Mouse (Mus musculus): Measurements from ENCODE around the gene Sept12.

Gene Sept12

DNA sequence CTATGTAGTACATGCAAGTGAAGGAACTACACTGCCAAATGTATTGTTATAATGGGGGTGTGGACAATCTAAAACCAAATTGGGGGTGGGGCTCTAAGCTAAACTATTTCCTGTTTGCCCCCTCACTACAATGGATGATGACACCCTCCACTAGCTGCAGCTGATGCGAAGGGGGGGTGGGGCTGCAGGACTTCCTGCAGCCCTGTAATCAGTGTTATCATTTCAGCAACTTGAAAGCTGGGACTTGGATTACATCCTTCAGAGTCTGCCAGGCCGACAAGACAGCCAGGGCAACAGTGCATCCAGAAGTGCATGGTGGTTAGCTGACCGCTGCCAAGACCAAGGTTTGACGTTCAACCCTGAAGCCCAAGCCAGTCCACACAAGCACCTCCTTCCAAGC, 26.0 kb downstream of the Sept12 start:
- DNase-seq: no peak

DNA sequence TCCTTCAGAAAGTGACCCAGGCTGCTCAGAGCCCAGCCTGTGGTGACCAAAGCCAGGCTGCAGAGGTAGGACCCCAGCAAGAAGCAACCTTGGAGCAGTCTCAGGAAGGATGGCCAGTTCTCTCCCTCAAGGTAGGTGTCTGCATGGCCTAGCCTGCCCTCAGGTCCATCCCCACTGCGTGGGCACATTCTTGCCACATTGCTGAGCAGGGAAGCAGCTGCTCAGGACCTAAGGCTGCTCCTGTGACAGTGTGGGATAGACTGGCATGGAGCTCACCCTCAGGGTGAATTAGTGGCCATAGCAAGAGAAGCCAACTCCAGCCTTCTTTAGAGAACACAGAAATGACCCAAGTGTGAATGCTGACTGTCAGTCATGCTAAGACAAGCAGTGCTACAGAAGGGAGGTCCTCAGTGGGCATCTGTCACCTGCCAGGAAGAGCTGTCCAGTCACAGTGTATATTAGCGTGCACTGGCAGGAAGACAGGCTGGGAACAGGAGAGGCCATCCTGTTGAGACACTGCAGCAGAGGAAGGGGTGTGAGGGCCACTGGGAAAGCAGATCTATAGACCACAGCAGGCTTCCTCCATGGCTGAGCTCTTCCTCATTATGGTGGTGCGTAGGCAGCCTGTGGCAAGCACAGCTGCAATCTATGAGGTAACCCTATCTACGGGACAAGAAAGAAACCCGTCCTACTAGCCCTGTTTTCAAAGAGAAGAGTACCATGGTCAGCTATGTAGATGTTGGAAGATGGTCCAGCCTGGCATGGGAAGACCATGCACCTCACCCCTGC, 28.4 kb downstream of the Sept12 start:
- peak; percentile 9 for DNase-seq

DNA sequence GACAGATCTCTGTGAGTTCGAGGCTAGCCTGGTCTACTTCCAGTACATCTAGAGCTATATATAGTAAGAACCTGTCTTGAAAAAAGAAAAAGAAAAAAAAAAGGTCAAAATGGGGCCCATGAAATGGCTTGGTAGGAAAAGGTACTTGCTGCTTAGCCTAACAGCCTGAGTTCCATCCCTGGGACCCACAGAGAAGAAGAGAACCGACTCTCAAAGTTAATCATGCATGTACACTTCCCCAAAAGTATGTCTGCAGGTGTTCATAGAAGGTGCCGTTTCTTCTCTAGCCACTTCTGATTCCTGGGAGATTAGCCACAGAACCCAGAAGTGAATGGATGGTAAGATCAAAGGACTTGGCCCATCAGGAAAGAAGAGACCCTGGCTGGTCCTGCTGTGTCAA, 29.2 kb downstream of the Sept12 start:
- DNase-seq: no peak

DNA sequence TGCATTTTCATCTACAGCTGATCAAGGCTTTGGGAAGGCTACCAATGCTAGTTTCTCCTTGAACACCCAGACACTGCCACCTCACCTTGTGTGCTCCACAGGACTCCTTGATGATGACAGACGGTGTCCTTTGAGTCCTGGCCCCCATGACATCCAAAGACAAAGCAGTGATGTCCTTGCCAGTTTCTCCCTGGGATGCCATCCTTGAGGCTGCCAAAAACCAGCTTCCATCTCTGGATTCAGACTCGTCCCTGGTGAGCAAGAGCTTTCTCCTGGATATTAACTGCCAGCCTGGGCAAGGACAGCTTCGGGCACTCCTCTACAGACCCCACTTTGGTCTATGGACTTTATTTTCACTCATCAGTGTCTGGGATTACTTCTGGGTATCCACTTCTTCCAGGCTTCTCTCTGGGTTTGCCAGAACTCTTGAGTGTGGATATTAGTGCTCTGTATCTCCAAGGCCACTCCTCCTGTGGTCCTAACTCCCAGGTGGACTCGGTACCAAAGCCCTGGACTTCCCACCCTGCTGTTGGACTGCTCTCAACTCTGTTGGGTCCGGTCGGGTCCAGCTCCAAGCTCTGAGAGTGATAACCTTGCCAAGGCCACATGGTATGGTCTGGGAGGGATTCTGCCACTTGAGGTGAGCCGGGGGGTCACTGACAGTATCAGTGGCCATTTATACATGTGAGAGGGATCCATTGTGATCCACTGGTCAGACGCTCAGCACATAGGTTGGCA, 32.1 kb downstream of the Sept12 start:
- DNase-seq: peak; percentile 76

DNA sequence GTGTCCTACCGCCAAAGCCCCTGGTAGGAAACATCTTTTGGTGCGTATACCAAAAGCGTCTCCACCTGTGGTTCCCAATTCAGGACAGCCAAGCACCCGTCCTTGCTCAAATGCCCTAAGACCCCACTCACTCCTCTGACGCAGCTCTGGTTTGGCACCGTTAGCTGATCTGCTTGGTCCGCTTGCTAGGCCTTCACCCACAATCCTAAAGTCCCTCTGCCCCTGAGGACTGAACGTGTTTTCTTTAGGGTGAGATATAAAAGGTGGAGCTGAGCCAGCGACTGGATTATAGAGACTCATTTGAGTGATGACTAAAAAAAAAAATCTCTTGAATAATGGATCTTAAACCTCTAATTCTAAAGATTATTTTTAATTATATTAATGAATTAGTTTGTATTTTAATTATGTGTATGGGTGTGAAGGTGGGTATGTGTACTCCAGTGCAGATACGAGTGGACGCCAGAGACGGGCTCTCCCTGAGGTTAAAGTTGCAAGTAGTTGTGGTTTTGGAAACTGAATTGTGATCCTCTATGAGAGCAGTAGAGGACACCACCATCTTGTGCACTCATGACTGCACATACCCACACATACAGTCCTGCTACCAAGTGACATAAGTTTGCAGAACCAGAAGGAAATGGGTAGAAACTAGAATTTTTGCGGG, 32.8 kb downstream of the Sept12 start:
- DNase-seq: no peak

DNA sequence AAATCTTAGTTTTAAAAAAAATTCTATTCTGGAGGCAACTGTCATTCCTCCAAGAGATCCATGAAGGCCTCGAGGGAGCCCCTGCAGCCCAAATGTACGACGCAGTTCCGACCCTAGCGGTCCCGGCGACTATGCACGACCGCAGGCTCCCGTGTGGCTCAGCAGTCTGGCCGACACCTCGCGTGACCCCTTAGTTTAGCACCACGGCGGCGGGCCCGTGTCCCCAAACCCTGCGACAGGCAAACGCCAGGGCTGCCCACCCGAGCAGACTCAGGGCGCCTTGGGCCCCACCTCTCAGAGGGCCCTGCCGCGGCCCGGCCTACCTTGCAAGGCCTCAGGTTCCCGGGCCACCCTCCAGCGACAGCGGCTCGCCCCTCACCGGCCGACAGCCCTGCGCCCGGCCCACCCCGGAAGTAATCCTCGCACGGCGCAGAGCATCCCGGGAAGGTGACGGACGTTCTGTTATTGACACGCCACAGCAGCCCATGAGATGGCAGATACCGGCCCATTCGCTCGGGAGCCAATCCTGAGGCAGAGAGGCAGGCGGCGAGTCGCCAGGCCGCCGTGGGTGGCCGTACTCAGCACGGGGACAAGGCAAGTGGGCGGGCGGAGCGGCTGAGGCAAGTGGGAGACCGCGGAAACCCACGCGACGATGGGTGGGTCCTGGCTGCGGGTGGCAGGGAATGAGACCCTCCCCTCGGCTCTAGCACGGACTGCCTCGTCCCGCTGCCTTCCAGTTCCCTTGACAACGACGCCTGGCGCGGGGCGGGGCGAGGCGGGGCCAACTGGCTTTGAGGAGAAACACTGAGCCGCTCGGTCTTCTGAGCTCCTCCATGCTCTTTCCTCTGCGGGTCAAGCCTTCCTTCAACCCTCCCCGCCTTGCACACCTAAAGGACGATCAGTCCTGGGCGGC, 33.6 kb downstream of the Sept12 start, which contains the start of gene Anks3:
Gene Anks3, minus strand, starts transcription at position 409 of the 913 bp plus-strand sequence.
- DNase-seq: peak; percentile 99

DNA sequence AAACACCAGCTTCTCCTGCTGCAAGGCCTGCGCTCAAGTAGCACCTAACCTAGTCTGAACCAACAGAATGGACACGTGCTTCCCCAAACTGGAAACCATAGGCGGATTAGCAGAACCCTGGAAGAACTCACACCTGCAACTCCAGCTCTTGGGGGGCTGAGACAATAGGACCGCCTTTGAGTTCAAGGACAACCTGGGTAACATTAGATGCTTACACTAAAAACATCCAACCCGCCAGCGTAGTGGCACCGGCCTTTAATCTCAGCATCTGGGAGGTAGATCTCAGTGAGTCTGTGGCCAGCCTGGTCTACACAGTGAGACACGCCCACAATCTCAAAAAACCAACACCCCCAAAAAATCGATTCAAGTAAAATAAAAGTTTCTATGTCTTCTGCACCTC, 34.3 kb downstream of the Sept12 start:
- DNase-seq: no peak

DNA sequence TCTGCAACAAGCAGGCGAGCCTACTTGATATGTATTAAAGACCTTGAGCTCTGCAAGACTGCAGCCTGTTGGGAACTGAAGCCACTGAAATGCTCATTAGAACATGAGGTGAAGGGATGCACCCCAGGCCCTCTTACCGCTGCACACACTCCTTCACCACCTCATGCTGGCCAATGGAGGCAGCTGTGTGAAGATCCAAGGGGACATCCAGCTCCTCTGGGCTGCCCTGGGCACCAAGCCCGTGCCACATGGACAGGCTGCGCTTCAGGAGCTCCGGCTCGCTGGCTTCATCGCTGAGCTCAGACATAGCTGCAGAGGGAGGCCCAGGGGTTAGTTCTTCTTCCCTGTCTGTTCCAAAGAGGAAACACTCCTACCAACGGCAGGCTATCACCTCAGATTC, 37.4 kb downstream of the Sept12 start:
- no peak for DNase-seq

DNA sequence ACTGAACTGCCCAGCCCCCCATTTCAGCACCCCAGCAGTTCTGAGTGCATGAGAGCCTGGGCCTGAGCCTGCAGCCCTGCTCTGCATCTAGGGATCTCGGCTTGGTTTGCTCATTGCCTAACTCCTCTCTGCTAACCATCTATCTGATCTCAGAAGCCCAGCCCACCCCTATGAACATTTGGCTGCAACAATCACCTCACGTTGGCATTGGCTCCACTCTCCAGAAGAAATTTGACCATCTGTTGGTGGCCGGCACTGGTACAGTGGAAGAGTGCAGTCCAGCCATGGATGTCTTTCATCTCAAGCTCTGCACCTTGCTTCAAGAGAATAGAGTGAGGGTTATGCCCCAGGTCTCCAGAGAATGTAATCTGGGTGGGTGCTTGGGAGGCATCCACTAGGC, 40.2 kb downstream of the Sept12 start:
- peak; percentile 77 for DNase-seq

DNA sequence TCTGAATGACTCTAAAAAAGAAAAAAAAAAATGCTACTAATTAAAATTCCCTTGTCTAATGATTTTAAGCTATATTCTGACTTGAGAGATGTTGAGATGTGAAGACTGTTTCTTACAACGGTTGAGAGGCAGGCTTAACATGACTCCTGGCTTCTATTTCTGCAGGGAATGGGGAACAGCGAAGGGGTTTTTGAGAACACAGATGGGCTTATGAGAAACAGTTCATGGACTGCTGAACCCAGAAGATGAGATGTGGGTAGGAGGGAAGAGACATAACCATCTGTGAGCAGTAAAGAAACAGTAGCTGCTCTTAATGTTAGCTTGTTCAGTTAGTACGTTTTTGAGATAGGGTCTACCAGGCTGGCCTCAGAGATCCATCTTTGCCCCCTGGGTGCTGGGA, 41.0 kb downstream of the Sept12 start:
- no peak for DNase-seq

DNA sequence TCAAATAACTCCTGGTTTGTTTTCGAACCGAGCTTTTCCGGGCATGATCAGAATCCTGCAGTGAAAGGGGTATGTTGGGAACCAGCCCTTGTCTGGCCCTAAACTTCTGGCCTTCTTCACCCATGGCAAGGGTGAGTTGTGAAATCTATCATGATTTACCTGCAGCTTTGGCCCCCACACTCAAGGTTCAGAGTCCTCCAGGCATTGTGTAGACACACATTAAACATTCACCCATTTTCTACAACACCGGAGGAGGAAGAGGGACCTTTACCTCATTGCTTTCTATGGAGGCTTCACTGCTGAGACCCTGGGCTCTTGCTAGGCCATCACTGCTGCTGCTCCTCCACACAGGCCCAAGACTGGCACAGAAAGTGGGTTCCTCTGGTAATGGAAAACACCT, 50.3 kb downstream of the Sept12 start:
- DNase-seq: no peak

DNA sequence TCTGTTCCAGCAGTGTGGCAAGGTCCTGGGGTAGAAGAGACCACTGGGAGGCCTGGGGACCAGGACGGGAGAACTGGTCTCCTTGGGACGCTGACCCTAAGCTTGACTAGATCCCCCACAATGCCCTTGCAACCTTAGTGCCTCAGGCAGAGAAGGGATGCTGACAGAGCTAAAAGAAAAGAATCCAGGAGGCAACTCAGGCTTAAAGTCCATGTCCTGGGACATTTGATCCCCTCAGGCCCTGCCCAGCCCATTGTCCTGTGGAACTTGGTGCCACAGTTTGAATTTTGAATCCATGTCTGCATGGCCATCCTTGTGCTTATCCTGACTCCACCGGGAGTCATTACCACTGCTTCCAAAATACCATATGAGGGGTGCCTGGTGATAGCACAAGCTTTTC, 51.5 kb downstream of the Sept12 start:
- no peak for DNase-seq

DNA sequence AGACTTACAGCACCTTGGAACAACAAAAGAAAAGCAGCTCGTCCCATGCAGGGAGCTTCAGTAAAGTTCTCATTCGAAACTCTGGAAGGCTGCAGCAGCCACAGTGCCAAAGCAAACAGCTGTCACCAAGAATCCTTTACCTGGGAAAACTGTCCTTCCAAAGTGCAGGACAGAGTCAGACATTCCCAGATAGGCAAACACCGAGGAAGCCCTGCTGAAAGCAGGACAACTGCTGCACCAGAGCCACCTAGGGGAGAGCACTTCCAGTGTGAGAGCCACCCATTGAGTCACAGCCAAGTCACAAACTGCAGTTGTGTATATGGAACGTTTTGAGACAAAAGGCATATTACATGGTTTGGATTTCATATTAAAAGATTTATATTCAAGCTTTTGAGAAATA, 52.2 kb downstream of the Sept12 start:
- no peak for DNase-seq

DNA sequence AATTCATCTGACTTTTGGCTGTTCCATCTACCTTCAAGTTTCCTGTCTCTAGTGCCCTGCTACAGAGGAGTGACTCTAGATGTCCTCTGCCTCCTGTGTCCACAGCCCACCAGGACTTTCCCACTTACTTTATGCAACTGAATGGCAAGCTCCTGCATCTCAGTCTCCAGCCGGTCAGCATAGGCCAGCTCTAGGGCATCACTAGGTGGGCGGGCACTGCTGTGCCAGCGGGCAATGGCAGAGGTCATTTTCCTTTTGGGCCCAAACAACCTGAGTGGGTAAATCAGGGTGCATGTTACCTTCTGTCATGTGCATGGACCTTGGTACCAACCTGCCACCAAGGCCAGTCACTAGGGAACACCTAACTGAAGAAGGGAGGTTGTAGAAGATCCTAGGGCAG, 54.2 kb downstream of the Sept12 start:
- DNase-seq: no peak

DNA sequence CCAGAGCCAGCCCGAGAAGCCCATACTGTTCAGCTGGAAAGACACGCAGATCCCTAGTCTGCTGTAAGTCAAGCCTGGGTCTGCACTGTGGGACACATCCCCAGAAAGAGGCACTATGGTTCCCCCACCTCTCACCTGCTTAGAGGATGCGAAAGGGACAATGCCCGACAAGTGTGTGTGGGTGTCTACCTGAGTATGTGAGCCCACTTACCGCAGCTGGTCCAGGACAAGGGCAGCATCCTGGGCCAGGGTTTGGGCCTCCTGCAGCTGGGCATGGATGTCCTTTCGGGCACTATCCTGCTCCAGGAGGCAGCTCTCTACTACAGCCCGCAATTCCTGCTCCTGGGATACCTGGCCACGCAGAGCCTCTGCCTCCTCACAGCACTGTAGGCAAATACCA, 54.8 kb downstream of the Sept12 start:
- DNase-seq: no peak

DNA sequence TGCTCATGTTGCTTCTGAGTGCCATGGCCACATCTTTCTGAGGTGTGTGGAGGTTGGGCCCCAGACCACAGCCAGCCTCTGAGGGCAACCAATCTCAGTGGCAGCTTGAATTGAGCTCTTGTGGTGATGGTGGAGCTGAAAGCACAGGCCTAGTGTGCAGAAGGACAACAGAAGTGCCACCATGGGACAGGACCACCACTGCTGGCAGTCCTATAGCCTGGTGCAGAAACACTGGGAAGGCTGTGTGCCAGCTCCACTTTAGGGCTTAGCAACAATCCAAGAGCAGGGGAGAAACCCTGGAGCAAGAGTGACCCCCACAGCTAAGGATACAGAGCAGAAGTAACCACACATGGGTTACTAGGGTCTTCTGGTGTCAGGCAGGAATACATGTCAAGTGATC, 56.6 kb downstream of the Sept12 start:
- DNase-seq: no peak

DNA sequence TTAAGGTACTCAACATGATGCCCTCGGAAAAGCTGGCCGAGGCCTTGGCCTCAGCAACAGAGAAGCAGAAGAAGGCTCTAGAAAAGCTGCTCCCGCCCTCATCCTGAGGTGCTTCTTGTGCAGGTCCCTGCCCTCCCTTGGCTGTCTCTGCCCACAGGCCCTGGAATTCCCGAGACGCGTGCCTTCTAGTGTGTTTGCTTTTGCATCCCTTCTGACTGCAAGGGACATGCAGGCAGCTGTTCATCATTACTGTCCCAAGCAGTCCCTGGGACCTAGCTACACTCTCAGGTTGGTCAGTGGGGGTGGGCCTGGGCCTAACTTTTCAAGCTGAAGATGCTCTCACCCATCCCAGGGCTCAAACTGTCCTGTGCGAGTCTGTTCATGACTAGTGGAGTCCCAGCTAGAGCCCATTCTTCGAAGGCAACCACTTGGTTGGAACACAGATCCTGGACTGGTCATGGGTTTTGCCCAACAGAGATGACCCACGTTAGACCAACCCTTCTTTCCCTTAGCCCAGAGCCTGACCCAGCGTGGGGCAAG, 57.3 kb downstream of the Sept12 start:
- no peak for DNase-seq

DNA sequence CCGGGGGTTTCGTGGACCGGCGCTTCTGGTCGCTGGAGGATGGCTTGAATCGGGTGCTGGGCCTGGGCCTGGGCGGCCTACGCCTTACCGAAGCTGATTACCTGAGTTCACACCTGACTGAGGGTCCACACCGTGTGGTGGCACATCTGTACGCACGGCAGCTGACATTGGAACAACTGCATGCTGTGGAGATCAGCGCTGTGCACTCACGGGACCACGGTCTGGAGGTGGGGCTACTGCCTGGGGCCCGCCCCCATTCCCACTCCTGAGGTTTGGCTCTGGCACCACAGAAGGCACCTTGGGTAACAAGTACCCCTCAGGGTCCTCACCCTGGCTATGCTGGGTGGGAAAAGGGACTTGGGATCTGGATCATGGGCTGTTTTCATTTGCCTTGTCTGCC, 58.2 kb downstream of the Sept12 start:
- DNase-seq: peak; percentile 63

DNA sequence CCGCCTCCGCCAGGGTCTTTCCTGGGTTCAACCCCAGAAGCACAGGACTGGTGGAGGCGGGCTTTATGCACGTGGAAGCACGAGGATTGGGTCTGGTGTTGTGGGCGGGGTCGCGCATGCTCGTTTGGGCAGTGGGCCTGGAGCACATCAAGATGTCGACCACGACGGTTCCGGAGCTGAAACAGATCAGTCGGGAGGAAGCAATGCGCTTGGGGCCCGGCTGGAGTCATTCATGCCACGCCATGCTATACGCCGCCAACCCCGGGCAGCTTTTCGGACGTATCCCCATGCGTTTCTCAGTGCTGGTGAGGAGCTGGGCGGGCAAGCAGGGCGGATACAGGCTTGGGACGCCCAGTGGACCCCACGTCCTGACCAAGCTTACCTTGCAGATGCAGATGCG, 58.7 kb downstream of the Sept12 start:
- DNase-seq: peak; percentile 94

DNA sequence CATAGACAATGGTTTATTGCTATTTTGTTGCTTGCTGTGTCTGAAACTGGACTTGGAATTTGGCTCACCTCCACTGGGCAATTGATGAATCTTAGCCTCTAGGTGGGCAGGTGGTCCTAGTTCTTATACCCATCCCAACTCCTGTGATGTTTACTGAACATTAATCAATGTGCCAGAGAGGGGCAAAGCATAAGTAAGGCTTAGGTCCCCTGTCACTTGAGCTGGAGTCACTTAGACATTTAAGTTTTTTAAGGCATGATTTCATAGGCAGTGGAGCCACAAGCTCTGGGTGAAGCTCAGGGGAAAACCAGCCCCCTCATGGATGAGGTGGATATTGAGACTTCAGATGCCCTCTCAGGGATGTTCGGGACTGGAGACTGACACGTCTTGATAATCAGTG, 59.2 kb downstream of the Sept12 start, which contains the start of gene Nudt16l1:
Gene Nudt16l1, plus strand, starts transcription at position 301 of the 400 bp plus-strand sequence.
- no peak for DNase-seq

DNA sequence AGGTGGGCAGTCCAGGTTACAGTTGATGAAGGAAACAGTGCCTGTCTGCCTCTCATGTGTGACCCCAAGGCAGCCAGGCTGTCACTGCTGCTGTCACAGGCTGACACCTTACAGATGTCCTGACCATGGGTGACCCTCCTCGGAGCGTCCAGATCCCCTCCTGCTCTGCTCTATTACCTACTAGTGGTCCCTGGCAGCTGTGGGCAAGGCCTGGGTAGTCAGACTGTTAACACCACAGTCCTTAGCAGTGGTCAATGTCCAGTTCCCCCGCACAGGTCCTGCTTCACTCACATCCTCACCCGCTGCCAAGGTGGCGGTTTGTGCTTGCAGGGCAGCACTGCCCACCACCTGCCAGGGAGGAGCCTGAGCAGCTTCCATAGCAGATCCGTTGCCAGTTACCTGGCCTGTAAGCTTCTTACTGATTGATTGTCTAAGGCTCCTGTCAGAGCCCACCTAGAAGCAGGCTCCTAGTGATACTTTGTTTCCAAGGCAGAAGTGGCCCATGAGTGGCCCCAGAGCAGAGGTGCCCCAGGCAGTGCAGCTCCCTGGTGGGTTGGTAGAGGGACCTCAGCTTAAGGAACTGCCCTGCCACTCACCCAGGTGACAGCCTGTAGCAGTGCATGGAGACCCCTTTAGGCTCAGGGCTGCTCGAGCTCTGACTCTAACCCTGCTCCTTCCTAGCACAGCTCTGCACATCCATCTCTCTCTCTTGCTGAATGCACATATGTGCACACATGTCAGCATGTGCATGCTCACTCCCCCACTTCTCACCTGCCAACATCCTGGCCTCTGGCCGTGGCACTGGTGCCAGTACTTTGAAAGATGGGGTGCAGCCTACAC, 60.1 kb downstream of the Sept12 start:
- no peak for DNase-seq
